Mouse (Mus musculus) midbrain, embryonic 16.5 days (tissue): ENCODE results near the gene Tnfrsf1a. TPM values are rescaled to one million over a fixed set of nuclear protein-coding genes. Genes with fewer than 3 reads are reported as not detected.
A peak's percentile ranks its signal among the peaks of the same experiment; 100 is the strongest.

Experiments used
- ATAC-seq: fragments of 200-750 bp; cut with Nextera tagmentation; 2 replicates; pipeline ENCODE4 v1.8.0; 2017; ENCODE audit warnings: moderate TSS enrichment
- H3K27ac ChIP-seq: fragments of 300-500 bp; sonication (generic); 2 replicates; pipeline ENCODE4 v1.5.1; 2014; ENCODE audit warnings: mild to moderate bottlenecking, low read length, mixed read lengths
- H3K27me3 ChIP-seq: fragments of 300-500 bp; sonication (generic); 2 replicates; pipeline ENCODE4 v1.6.1; 2014; ENCODE audit warnings: low read depth, low read length, mixed read lengths; ENCODE audit not compliant: control insufficient read depth, insufficient read depth
- H3K36me3 ChIP-seq: fragments of 300-500 bp; sonication (generic); 2 replicates; pipeline ENCODE4 v1.6.1; 2014; ENCODE audit warnings: mild to moderate bottlenecking, low read length, moderate library complexity, mixed read lengths; ENCODE audit not compliant: control insufficient read depth, insufficient read depth
- H3K4me1 ChIP-seq: fragments of 300-500 bp; sonication (generic); 2 replicates; pipeline ENCODE4 v1.6.1; 2014; ENCODE audit warnings: mild to moderate bottlenecking, low read length, mixed read lengths; ENCODE audit not compliant: control insufficient read depth, insufficient read depth
- H3K4me2 ChIP-seq: fragments of 300-500 bp; sonication (generic); 2 replicates; pipeline ENCODE4 v1.6.1; 2014; ENCODE audit warnings: mild to moderate bottlenecking, low read length, mixed read lengths
- H3K4me3 ChIP-seq: fragments of 300-500 bp; sonication (generic); 2 replicates; pipeline ENCODE4 v1.5.1; 2014; ENCODE audit warnings: low read depth, mild to moderate bottlenecking, low read length, moderate library complexity, mixed read lengths
- H3K9ac ChIP-seq: fragments of 300-500 bp; sonication (generic); 2 replicates; pipeline ENCODE4 v1.6.1; 2014; ENCODE audit warnings: low read depth, low read length, mixed read lengths
- H3K9me3 ChIP-seq: fragments of 300-500 bp; sonication (generic); replicated peaks from 2 replicates; pipeline ENCODE4 v1.6.1; 2014; ENCODE audit warnings: mild to moderate bottlenecking, low read length, mixed read lengths; ENCODE audit not compliant: control insufficient read depth, poor library complexity, severe bottlenecking
- WGBS: fragments of 180-500 bp; shearing (Covaris S2); extraction: QIAGEN DNeasy Blood & Tissue Kit; methylation state at CpG from one replicate; pipeline ENCODE4 v1.1.7; 2014; 5-methylcytosine and 5-hydroxymethylcytosine counted together
- polyA plus RNA-seq: library from polyadenylated mRNA; unstranded; fragments of >200 nt; fragmentation: Nextera tagmentation; extraction: Ambion mirVana; gene quantifications from 2 replicates; pipeline ENCODE4 v1.2.1, GENCODE M21; 2015

Tnfrsf1a gene
- polyA plus RNA-seq, 1 experiment from 2014 or later = 11.2 TPM

DNA sequence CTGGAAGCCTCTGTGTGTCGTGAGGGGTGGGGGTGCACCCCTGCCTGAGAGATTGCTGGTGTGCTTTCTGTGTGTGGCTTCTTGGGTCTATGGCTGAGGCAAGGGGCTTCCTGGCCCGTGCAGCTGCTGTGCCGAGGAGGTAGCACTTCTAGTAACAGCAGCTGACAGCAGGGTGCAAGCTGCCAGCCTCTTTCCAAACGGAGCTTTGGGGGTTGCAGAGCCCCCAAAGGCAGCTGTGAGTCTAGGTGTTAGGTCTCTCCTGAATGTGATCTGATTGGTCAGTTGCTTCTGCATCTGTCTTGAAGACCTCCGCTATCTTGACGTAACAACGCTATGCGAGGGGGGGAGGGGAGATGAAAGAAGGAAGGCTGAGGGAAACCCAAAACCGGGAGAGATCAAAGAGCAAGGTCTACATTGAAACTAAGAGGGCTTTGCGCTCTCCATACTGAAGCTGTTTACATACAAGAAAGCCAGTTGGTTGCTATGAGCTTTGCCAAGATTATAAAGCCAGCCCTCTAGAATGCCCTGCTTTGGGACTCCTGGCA lies 6.1 kb downstream of the Tnfrsf1a start:
- 7% methylated on average over 10 of the region's 10 CpGs for WGBS
- peak overlapping the region; percentile 36; the same call in 1 of the 2 replicates for H3K4me2 ChIP-seq
- no peaks in the 10 kb centered on the region for H3K27me3 ChIP-seq
- no peak for ATAC-seq
- H3K9ac ChIP-seq = peak overlapping the region; percentile 32; the same call in 1 of the 2 replicates
- H3K4me3 ChIP-seq = no peak overlapping the region
- no peaks in the 10 kb centered on the region for H3K9me3 ChIP-seq
- no peaks in the 10 kb centered on the region for H3K36me3 ChIP-seq
- H3K4me1 ChIP-seq = peaks cover 12% of the 10 kb centered on the region
- H3K27ac ChIP-seq = no peak overlapping the region

DNA sequence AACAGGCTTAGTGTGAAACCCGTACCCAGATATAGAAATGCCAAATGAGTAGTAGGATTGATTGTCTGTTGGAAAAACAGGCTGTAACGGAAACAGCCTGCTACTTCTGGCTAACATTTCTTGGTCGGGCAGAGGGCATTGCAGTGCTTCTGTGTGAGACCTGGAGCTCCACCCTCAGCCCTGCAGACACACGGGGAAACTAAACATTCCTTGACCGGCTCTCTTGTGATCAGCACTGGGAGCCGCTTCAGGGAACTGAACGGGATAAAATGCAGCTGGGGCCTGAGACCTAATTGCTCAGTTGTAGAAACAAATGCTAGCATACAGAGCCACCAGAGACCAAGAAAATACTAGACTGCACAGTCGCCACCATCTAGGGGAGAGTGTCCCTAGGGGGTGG lies 7.1 kb downstream of the Tnfrsf1a start:
- no peak overlapping the region for H3K9ac ChIP-seq
- no peak overlapping the region for H3K4me3 ChIP-seq

DNA sequence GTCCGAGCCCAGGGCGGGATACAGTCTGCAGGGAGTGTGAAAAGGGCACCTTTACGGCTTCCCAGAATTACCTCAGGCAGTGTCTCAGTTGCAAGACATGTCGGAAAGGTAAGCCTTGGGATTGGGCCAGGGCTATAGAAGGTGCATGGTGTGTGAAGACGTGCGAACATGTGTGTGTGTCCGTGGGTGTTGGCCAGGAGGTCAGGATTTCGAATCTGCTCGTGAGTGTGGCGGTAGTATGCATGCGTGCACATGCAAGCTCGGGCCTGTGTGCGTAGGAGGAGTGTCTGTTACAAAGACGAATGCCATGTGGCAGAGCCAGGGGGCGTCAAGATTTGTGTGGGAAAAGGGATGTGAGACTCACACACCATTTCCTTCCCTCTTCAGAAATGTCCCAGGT lies 8.2 kb downstream of the Tnfrsf1a start:
- peaks cover 7% of the 10 kb centered on the region for H3K27me3 ChIP-seq
- H3K9ac ChIP-seq = no peak overlapping the region
- H3K4me1 ChIP-seq = peaks cover 14% of the 10 kb centered on the region
- H3K36me3 ChIP-seq = no peaks in the 10 kb centered on the region
- H3K27ac ChIP-seq = no peak overlapping the region
- ATAC-seq = no peak
- WGBS = 94% methylated on average over 15 of the region's 15 CpGs
- no peak overlapping the region for H3K4me2 ChIP-seq
- no peaks in the 10 kb centered on the region for H3K9me3 ChIP-seq
- no peak overlapping the region for H3K4me3 ChIP-seq

More for the DNA sequence above, 7.1 kb downstream of the Tnfrsf1a start:
- Histone ChIP-seq H3K4me2 (no peak overlapping the region), H3K4me1 (peaks cover 12% of the 10 kb centered on the region), H3K27me3 (0 out of 2 replicates have a peak, but pooled peaks cover 6% of the 10 kb centered on the region), H3K27ac (no peak overlapping the region), H3K9me3 (no peaks in the 10 kb centered on the region), H3K36me3 (no peaks in the 10 kb centered on the region)
- ATAC-seq = no peak
- 56% methylated on average over 8 of the region's 8 CpGs for WGBS

DNA sequence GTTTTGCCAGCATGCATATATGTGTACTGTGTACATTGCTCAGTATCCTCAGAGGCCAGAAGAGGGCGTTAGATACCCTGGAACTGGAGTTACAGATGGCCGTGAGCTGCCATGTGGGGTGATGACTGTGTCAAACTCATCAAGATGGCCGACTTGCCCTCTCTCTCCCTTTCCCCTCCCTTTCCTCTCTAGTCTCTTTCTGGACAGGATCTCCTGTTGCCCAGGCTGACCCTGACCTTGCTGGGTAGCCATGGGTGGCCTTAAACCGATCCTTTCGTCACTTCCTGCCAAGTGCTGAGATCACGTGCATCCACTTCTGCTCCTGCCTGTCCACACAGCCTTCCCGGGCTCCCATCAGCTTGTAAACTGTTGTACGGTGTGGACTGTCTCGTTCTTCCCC lies 10.8 kb downstream of the Tnfrsf1a start:
- H3K9ac ChIP-seq = no peak overlapping the region
- 54% methylated on average over 9 of the region's 9 CpGs for WGBS
- no peak overlapping the region for H3K4me3 ChIP-seq
- H3K36me3 ChIP-seq = no peaks in the 10 kb centered on the region
- no peaks in the 10 kb centered on the region for H3K9me3 ChIP-seq
- H3K4me2 ChIP-seq = no peak overlapping the region
- H3K4me1 ChIP-seq = peaks cover 15% of the 10 kb centered on the region
- peaks cover 19% of the 10 kb centered on the region for H3K27me3 ChIP-seq
- ATAC-seq = no peak
- no peak overlapping the region for H3K27ac ChIP-seq

DNA sequence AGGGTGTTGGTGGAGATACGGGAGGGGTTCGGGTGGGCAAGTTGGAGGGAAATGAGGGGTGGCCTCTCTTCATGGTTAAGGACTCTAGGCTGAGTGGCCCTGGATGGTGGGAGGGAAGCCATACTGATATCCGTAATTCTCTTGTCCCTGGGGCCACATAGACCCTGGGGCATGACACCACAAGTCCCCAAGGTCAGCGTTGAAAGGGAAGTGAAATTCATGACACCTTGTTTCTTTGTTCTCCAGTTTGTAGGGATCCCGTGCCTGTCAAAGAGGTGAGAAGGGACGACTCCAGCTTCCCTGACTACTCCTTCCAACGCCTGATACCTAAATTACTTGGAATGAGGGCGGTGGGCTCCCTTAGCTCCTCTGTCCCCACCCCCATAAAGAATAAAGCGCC lies 11.7 kb downstream of the Tnfrsf1a start:
- Histone ChIP-seq H3K9ac (no peak overlapping the region), H3K4me3 (no peak overlapping the region), H3K27ac (no peak overlapping the region), H3K36me3 (no peaks in the 10 kb centered on the region), H3K27me3 (peaks cover 19% of the 10 kb centered on the region), H3K9me3 (no peaks in the 10 kb centered on the region), H3K4me2 (no peak overlapping the region; the same call in 1 of the 2 replicates), H3K4me1 (peaks cover 9% of the 10 kb centered on the region)
- WGBS = 53% methylated on average over 9 of the region's 9 CpGs
- no peak for ATAC-seq

DNA sequence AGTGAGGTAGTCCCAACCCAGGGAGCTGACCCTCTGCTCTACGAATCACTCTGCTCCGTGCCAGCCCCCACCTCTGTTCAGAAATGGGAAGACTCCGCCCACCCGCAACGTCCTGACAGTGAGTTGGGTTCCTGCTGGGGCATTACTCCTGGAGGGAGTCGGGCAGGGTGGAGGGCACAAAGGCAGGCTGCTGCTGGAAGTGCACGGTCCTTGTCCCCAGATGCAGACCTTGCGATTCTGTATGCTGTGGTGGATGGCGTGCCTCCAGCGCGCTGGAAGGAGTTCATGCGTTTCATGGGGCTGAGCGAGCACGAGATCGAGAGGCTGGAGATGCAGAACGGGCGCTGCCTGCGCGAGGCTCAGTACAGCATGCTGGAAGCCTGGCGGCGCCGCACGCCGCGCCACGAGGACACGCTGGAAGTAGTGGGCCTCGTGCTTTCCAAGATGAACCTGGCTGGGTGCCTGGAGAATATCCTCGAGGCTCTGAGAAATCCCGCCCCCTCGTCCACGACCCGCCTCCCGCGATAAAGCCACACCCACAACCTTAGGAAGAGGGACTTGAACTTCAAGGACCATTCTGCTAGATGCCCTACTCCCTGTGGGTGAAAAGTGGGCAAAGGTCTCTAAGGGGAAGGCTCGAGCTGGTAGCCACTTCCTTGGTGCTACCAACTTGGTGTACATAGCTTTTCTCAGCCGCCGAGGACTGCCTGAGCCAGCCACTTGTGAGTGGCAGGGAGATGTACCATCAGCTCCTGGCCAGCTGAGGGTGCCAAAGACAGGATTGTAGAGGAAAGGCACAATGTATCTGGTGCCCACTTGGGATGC lies 12.5 kb downstream of the Tnfrsf1a start:
- ATAC-seq = peak; percentile 72
- peaks cover 19% of the 10 kb centered on the region for H3K27me3 ChIP-seq
- H3K4me1 ChIP-seq = peaks cover 9% of the 10 kb centered on the region
- no peak overlapping the region for H3K27ac ChIP-seq
- peak overlapping the region; percentile 31 for H3K4me3 ChIP-seq
- no peaks in the 10 kb centered on the region for H3K36me3 ChIP-seq
- 12% methylated on average over 38 of the region's 38 CpGs for WGBS
- peak overlapping the region; percentile 58 for H3K4me2 ChIP-seq
- no peaks in the 10 kb centered on the region for H3K9me3 ChIP-seq
- peak overlapping the region; percentile 43 for H3K9ac ChIP-seq

DNA sequence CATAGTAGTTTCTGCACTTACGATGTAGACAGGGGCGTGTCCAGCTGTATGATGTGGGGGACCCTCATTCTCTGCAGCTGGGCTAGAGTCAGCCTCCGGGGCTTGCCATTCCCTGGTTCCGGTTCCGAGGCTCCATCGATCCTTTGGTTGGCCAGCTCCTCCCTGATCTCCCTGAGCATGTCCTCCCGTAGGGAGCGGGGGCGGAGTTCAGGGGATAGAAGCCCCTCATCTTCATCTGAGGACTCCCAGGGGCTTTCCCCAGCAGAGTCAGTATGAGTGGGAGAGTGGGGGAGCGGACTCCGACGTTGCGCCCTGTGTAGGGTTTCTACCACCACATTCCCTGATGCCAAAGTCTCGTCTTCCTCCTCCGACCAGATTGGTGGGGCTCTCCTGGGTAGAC lies 13.9 kb downstream of the Tnfrsf1a start:
- H3K4me2 ChIP-seq = peak overlapping the region; percentile 27; the same call in 1 of the 2 replicates
- H3K9ac ChIP-seq = no peak overlapping the region
- no peaks in the 10 kb centered on the region for H3K36me3 ChIP-seq
- H3K4me3 ChIP-seq = no peak overlapping the region
- ATAC-seq = no peak
- peaks cover 9% of the 10 kb centered on the region for H3K4me1 ChIP-seq
- H3K27me3 ChIP-seq = peaks cover 19% of the 10 kb centered on the region
- no peak overlapping the region for H3K27ac ChIP-seq
- 13% methylated on average over 15 of the region's 15 CpGs for WGBS
- no peaks in the 10 kb centered on the region for H3K9me3 ChIP-seq

DNA sequence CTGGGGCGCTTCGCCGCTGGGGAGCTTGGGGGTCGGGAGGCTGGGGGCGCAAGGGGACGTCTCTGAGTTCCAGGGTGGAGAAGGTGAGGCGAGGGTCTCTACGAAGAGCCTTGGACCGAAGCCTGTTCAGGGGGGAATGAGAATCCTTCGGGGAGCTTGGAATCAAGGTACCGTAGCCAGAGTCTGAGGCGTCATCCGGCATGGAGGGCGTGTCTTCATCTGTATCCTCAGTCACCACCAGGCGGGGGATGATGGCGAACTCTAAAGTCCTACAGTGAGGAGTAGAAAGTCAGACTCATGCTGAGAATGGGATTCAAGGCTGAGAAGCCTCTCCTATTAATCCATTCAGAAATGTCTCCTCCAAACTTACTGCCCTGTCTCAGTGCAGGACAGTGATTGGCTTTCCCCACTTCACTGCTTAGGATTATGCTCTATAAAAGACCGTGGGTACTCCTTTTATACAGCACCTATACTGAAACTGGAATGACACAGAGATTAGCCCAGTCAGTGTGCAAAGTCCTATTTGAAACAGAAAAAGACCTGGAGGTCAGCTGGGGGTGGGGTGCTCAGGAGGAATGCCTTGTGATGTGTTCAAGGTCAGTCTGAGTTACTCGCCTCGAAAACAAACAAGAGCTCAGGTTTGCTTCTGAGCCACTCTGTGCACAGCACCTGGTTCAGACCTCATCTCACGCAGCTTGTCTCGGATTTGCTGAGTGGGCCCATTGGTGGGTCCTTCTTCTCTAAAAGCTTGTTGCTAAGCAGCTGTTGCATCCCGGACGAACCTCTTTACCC lies 14.5 kb downstream of the Tnfrsf1a start:
- no peak for ATAC-seq
- H3K9me3 ChIP-seq = no peaks in the 10 kb centered on the region
- peak overlapping the region; percentile 27; the same call in 1 of the 2 replicates for H3K4me2 ChIP-seq
- WGBS = 6% methylated on average over 23 of the region's 23 CpGs
- peaks cover 9% of the 10 kb centered on the region for H3K4me1 ChIP-seq
- H3K27ac ChIP-seq = no peak overlapping the region
- no peaks in the 10 kb centered on the region for H3K36me3 ChIP-seq
- no peak overlapping the region for H3K4me3 ChIP-seq
- peaks cover 19% of the 10 kb centered on the region for H3K27me3 ChIP-seq
- H3K9ac ChIP-seq = no peak overlapping the region
